Mouse (Mus musculus): ENCODE measurements around the gene Pdap1. TPM values are rescaled to one million over a fixed set of nuclear protein-coding genes. Genes with fewer than 3 reads are reported as not detected.

The Pdap1 gene
- total and polyA plus RNA-seq, 3 experiments, result 104 to 301 TPM; not detected in 1

DNA sequence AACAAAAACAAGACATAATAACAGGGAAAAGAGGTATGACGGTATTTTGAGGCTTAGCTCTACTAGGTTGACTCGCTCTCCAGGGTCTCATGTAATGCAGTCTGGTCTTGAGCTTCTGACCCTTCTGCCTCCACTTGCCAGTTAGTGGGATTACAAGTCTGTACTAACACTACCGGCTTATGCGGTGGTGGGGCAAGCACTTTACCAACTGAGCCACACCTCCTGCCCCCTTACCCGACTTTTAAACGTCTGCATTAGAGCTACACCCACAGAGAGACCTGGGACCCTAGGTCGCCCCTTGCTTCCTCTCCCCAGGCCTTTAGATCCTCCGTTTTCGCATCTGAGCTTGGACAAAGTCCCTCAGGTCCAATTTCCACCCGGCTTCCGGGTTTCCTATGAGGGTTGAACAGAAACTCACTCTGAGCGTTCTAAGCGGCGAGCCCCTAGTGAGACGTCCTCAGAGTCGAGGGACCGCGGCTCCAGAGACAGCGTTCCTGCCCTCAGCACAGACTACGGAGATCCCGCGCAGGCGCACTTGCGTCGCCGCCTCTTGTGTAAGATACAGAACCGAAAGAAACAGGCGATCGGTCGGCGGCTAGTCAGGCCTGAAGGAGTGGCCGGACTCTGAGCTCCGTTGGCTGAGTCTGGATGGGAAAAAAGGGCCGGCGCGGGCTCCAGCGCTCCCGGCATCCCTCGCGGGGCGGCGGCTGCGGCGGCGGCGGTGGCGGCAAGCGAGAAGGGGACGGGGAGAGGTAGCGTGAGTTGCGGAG is 26.7 kb upstream of the Pdap1 start, which contains the start of the genes Ptcd1 and Cpsf4:
Gene Ptcd1 (minus strand): TSS at position 573 of the 770 bp plus-strand sequence.
Gene Cpsf4 (plus strand): TSS at position 678 of the 770 bp plus-strand sequence.
- H3K27me3 ChIP-seq (ENCODE audit: control insufficient read depth in 1 of 2, insufficient read depth in 2 of 2, low read length in 2 of 2), result no peaks in the 10 kb centered on the region
- H3K27ac ChIP-seq (ENCODE audit: control insufficient read depth, low read depth, low read length), result peak within 1 kb of the TSS; percentile 81
- H3K79me2 ChIP-seq (ENCODE audit: control insufficient read depth, insufficient read depth, low read length, poor library complexity), result peaks cover 31% of the 10 kb centered on the region
- peak within 1 kb of the TSS; percentile 97 to 99 for H3K4me3 ChIP-seq (ENCODE audit: control insufficient read depth in 1 of 2, insufficient read depth in 1 of 2, low read depth in 2 of 2, low read length in 2 of 2)
- no peaks in the 10 kb centered on the region for H3K9me3 ChIP-seq (replicated peaks; ENCODE audit: insufficient read depth, low read length)
- peaks cover 0 to 10% of the 10 kb centered on the region in 2 experiments; a peak in 3 of 4 replicates for H3K4me1 ChIP-seq (ENCODE audit: control insufficient read depth in 1 of 2, insufficient read depth in 2 of 2, low read length in 2 of 2)
- peak; percentile 99 for DNase-seq (ENCODE audit: low read depth, low spot score)
- H3K9ac ChIP-seq (ENCODE audit: control insufficient read depth, low read depth, low read length, poor library complexity, severe bottlenecking), result peak within 1 kb of the TSS; percentile 94
- peaks cover 6 to 9% of the 10 kb centered on the region in 2 experiments for H3K36me3 ChIP-seq (ENCODE audit: control insufficient read depth in 1 of 2, insufficient read depth in 2 of 2, low read length in 2 of 2)
- TF ChIP-seq POLR2AphosphoS2 (IDR thresholded peaks at IDR 0.05; ENCODE audit: low read length), result peak; percentile 87
- no peak for TF ChIP-seq CHD2 (IDR thresholded peaks at IDR 0.05; ENCODE audit: low read length)
- no peak; the same call in 1 of the 2 replicates for TF ChIP-seq KAT2A (conservative IDR thresholded peaks at IDR 0.05; ENCODE audit: low read depth, low read length)
- TF ChIP-seq ELF1 (IDR thresholded peaks at IDR 0.05; ENCODE audit: low read depth, low read length), result peak; percentile 65; the same call in 1 of the 2 replicates
- TF ChIP-seq USF2 (IDR thresholded peaks at IDR 0.05; ENCODE audit: borderline replicate concordance in 1 of 2, insufficient read depth in 1 of 2, low read depth in 1 of 2, low read length in 2 of 2), result no peak
- no peak for TF ChIP-seq RCOR1 (IDR thresholded peaks at IDR 0.05; ENCODE audit: low read depth, low read length)
- TF ChIP-seq GATA1 (IDR thresholded peaks at IDR 0.05; ENCODE audit: low read depth, low read length), result no peak
- TF ChIP-seq EP300 (IDR thresholded peaks at IDR 0.05; ENCODE audit: low read depth in 1 of 2, low read length in 2 of 2), result 0 out of 4 replicates have a peak, but pooled peaks of 1 of the 2 experiments have one; percentile 11
- TF ChIP-seq ZC3H11A (IDR thresholded peaks at IDR 0.05; ENCODE audit: low read depth, low read length), result no peak
- no peak for TF ChIP-seq BHLHE40 (IDR thresholded peaks at IDR 0.05; ENCODE audit: borderline replicate concordance, low read depth, low read length)
- peak; percentile 81 for TF ChIP-seq TBP (IDR thresholded peaks at IDR 0.05; ENCODE audit: low read depth, low read length)
- TF ChIP-seq POLR2AphosphoS5 (IDR thresholded peaks at IDR 0.05; ENCODE audit: borderline replicate concordance, low read depth, low read length), result no peak
- TF ChIP-seq USF1 (IDR thresholded peaks at IDR 0.05; ENCODE audit: low read depth, low read length), result no peak
- no peak for TF ChIP-seq JUND (IDR thresholded peaks at IDR 0.05; ENCODE audit: low read depth, low read length)
- peak; percentile 94 for TF ChIP-seq HCFC1 (IDR thresholded peaks at IDR 0.05; ENCODE audit: low read depth, low read length)
- peak; percentile 35; the same call in 1 of the 2 replicates for TF ChIP-seq MYC (IDR thresholded peaks at IDR 0.05; ENCODE audit: low read depth, low read length)
- no peak for TF ChIP-seq CTCF (IDR thresholded peaks at IDR 0.05 in 2 of 3, conservative IDR thresholded peaks at IDR 0.05 in 1 of 3; ENCODE audit: control insufficient read depth in 1 of 3, insufficient read depth in 1 of 3, low read depth in 2 of 3, low read length in 3 of 3, poor library complexity in 1 of 3, severe bottlenecking in 1 of 3)
- TF ChIP-seq SMC3 (IDR thresholded peaks at IDR 0.05; ENCODE audit: low read depth, low read length), result no peak
- peak; percentile 54 for TF ChIP-seq TCF12 (IDR thresholded peaks at IDR 0.05; ENCODE audit: low read depth, low read length)
- peak; percentile 7 to 92; a peak in 2 of 4 replicates for TF ChIP-seq POLR2A (IDR thresholded peaks at IDR 0.05; ENCODE audit: control insufficient read depth in 1 of 2, insufficient read depth in 1 of 2, low read depth in 1 of 2, low read length in 2 of 2, poor library complexity in 1 of 2)
- no peak for TF ChIP-seq ZKSCAN1 (IDR thresholded peaks at IDR 0.05; ENCODE audit: low read depth, low read length)
- peak; percentile 76 for TF ChIP-seq MXI1 (IDR thresholded peaks at IDR 0.05; ENCODE audit: low read depth, low read length)
- no peak for TF ChIP-seq MYB (IDR thresholded peaks at IDR 0.05; ENCODE audit: low read depth, low read length)
- TF ChIP-seq SIN3A (IDR thresholded peaks at IDR 0.05; ENCODE audit: low read length), result peak; percentile 99
- no peak for TF ChIP-seq MAFK (IDR thresholded peaks at IDR 0.05; ENCODE audit: borderline replicate concordance, low read depth, low read length)
- no peak for TF ChIP-seq TAL1 (IDR thresholded peaks at IDR 0.05; ENCODE audit: low read length)
- TF ChIP-seq MAX (IDR thresholded peaks at IDR 0.05; ENCODE audit: low read length), result peak; percentile 13; the same call in 1 of the 2 replicates
- no peak for TF ChIP-seq CHD1 (IDR thresholded peaks at IDR 0.05; ENCODE audit: low read depth, low read length)
- no peak; the same call in 1 of the 2 replicates for TF ChIP-seq UBTF (IDR thresholded peaks at IDR 0.05; ENCODE audit: borderline replicate concordance, insufficient read depth, low read depth, low read length)
- no peak for TF ChIP-seq MEF2A (IDR thresholded peaks at IDR 0.05; ENCODE audit: extremely low read depth, insufficient replicate concordance, low read depth, low read length, poor library complexity, severe bottlenecking)
- no peak for TF ChIP-seq GABPA (IDR thresholded peaks at IDR 0.05; ENCODE audit: low read depth, low read length)
- TF ChIP-seq ZNF384 (IDR thresholded peaks at IDR 0.05; ENCODE audit: low read depth, low read length), result peak; percentile 70
- TF ChIP-seq NRF1 (IDR thresholded peaks at IDR 0.05; ENCODE audit: insufficient read depth, low read depth, low read length, poor library complexity, severe bottlenecking), result peak; percentile 94
- TF ChIP-seq MAZ (IDR thresholded peaks at IDR 0.05; ENCODE audit: low read depth, low read length), result peak; percentile 83
- peak; percentile 58; the same call in 1 of the 2 replicates for TF ChIP-seq ETS1 (IDR thresholded peaks at IDR 0.05; ENCODE audit: low read depth, low read length)

Data from MEL (cell line).